Mouse (Mus musculus) cerebellum, adult 9-11 months (tissue): ENCODE results near the gene Ddx42.

ENCODE experiments used
- DNase-seq: peaks from one replicate; pipeline ENCODE4 v3.0.0; 2022

Gene Ddx42

GRCm38 (mm10) chr11:106269060-106269431, 52.3 kb downstream of the Ddx42 start:
- peak; percentile 81 for DNase-seq

GRCm38 (mm10) chr11:106271131-106271793, 54.5 kb downstream of the Ddx42 start:
- DNase-seq = peak; percentile 76

GRCm38 (mm10) chr11:106271794-106272643, 55.3 kb downstream of the Ddx42 start:
- peak; percentile 76 for DNase-seq

- peak; percentile 100 for DNase-seq
These were observed 56.1 kb downstream of the Ddx42 start, which contains the start of gene Smarcd2 for GRCm38 (mm10) chr11:106272644-106273310. Gene Smarcd2, minus strand, starts transcription at chr11:106272972.

GRCm38 (mm10) chr11:106273311-106273684, 56.6 kb downstream of the Ddx42 start:
- no peak for DNase-seq

- peak; percentile 55 for DNase-seq
These were observed 57.1 kb downstream of the Ddx42 start for GRCm38 (mm10) chr11:106273811-106274210.

- DNase-seq = peak; percentile 58
These were observed 57.6 kb downstream of the Ddx42 start for GRCm38 (mm10) chr11:106274374-106274773.

- DNase-seq = peak; percentile 66
These were observed 58.3 kb downstream of the Ddx42 start for GRCm38 (mm10) chr11:106274971-106275411.

- DNase-seq = peak; percentile 93
These were observed 59.7 kb downstream of the Ddx42 start, which contains the start of gene Tcam1 for GRCm38 (mm10) chr11:106276454-106276853. Gene Tcam1, plus strand, starts transcription at chr11:106276672.

- peak; percentile 49 for DNase-seq
These were observed 65.7 kb downstream of the Ddx42 start for GRCm38 (mm10) chr11:106282452-106282851.

- peak; percentile 76 for DNase-seq
These were observed 66.6 kb downstream of the Ddx42 start for GRCm38 (mm10) chr11:106283371-106283770.

GRCm38 (mm10) chr11:106284126-106284525, 67.4 kb downstream of the Ddx42 start:
- DNase-seq = peak; percentile 58

- no peak for DNase-seq
These were observed 69.5 kb downstream of the Ddx42 start for GRCm38 (mm10) chr11:106286206-106286605.

GRCm38 (mm10) chr11:106286987-106287386, 70.3 kb downstream of the Ddx42 start:
- DNase-seq = peak; percentile 91

- DNase-seq = peak; percentile 95
These were observed 72.6 kb downstream of the Ddx42 start for GRCm38 (mm10) chr11:106289369-106289768.

GRCm38 (mm10) chr11:106290376-106290775, 73.7 kb downstream of the Ddx42 start:
- peak; percentile 58 for DNase-seq

GRCm38 (mm10) chr11:106291861-106292260, 75.1 kb downstream of the Ddx42 start:
- peak; percentile 93 for DNase-seq
